Mouse (Mus musculus) adrenal gland, postnatal 10 days (tissue): ENCODE results near the gene Btrc. TPM values are rescaled to one million over a fixed set of nuclear protein-coding genes. Genes with fewer than 3 reads are reported as not detected.
"Not testable (repeated sequence)": the region's sequence is repeated elsewhere in the genome, so short reads cannot be mapped to it uniquely, and the experiment has no call there.

ENCODE experiments used
- DNase-seq: peaks from one replicate; pipeline ENCODE4 v3.0.0; 2021; ENCODE audit warnings: mixed read lengths
- total RNA-seq, 2 experiments: library from RNA; stranded (reverse); gene quantifications; 2 replicates each; pipeline ENCODE4 v1.2.3; 2021

Gene Btrc
- total RNA-seq, 2 experiments from 2014 or later: 26.4 to 33.3 TPM

DNA sequence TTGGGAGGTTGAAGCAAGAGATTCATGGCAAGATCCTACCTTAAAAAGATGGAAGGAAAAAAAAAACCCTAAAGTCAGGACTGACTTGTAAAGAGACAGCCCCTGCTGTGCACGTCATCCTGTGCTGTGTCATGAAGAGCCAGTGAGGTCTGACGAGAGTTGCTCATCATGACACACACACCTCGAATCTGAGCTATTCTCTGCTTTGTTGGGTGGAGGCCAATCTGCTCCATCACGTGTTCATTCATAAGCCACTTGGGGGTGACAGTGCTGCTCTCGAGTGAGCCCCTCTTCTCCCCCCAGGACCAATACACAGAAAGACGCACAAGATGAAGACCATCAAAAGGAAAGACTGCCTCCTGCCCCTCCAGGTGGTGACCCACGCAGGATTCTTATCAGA, 170.1 kb downstream of the Btrc start:
- no peak for DNase-seq

DNA sequence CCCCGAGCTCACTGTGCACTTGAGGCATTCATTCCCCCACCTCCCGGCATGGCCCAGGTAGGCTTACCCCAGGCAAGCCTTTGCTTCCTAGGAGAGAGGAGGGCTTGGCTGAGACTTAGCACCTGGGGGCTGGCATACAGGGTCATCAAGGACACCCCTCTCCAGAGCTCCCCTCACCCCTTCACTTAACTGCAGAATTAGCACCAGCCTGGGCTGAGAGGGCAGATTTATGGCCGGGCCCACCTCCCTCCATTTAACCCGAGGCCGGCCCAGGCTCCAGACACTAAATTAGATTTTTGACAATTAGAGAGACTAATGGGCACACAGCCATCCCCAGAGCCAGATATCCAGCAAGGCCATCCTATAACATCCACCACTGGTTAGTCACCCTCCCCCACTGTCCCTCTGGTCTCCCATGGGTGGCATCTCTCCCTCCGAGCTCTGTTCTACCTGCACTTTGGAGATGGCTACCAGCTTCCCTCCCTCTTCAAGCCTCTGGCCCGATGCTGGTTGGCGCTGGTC, 171.7 kb downstream of the Btrc start:
- DNase-seq: peak; percentile 34

DNA sequence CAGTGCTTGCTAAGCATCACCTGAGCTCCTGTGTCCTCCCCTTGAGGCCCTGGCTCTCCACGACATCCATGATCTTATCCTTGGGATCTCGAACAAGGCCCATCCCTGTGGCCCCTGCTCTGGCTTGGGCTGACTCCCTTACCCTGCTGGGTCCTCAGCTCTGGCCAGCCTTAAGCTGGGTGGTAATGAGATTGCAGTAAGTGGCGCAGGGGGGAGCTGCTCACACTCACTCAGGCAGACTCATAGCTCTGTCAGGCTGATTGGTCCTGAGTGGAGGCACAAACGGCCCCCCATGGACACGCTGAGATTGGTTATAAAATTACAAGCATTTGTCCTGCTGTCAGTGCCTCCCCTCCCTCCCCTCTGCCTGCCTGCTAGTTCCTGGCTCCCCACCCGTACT, 172.4 kb downstream of the Btrc start:
- DNase-seq: no peak

DNA sequence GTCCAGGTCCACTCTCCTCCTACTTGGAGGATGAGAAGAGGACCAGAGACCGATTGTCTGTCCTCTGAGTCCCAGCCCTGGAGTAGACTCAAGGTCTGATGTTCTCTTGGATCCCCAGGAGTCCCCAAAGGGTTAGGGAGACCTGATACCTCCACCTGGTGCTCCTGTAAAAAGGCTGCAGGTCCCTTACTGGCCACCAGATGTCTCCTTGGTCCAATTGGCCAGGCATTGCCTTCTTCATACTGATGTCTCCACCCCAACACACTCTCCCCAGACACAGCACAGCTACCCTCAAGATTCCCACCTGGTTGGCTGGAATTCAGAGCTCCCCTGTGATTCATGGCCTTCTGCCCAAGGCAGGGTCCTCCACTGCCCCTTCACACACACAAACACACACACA, 174.0 kb downstream of the Btrc start:
- DNase-seq: peak; percentile 71

DNA sequence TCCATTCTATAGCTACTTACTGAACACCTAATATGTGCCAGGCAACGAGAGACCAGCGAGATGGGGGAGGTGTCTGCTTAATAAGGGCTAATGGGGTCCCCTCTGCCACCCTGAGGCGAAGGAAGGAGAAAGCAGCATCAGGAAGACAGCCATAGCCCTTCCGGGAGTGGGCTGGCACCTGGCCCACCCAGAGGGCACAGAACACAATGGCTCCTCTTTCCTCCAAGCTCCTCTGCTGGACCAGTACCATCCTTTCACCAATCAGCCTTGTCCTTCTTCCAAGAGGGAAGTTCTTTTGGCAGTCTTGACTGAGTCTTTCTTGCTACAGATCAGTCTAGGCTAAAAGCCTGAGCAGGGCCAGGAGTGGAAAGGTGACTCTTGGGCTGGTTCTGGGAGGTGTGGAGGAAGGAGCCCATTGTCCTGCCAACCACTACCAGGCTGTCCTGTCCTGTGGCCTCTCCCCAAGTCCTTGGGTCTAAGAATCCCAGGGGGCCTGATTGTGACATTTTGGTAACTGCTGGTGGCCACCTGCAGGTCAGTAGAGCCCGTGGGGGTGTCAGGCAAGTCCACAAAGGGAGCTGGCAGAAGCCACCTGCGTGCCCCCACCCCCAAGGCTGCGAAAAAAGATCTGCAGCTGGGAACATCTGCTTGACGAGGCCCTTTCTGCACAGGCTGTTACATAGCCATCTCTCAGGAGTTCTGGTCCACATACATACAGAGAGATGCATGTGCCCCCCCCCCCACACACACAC, 177.3 kb downstream of the Btrc start:
- DNase-seq: peak; percentile 29

DNA sequence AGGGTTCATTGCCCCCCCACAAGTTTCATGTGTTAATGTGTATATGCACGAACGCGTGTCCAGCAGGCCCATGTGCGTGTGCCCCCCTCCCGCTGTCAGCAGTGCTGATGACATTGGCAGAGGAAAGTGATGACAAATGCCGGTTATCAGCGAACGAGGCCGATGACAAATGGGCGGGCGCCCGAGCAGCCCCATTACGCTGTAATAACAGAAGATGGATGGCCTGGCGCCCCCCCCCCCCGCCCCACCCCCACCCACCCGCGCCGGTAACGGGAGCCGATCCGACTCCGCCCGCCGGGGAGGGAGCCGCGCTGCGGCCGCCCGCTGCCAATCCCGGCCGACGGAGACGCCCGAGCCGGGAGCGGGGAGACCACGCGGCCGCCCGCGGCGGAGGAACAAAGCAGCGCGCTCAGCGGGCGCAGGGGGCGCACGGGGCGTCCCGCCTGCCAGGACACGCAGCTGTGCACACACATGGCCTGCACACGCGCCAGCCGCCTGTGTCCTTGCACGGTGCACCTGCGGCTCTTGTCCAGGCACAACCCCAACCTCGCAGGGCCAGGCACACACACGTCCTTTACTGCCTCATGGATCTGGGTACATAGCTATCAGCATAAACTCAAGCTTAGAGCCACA, 178.0 kb downstream of the Btrc start:
- peak; percentile 61 for DNase-seq

DNA sequence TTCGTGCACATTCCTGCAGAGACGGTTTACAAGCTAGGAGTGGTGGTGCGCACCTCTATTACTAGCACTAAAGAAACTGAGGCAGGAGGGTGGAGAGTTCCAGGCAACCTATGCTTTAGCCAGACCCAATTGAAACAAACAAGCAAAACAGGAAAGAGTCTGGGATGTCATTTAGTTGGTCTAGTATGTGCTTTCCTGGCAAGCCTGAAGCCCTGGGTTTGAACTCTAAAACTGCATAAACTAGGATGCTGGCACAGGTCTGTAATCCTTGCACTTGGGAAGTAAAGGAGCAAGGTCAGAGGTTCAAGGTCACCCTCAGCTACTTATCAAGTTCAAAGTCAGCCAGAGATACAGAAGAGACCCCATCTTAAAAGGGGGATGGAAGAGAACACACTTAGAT, 178.5 kb downstream of the Btrc start:
- no peak for DNase-seq

DNA sequence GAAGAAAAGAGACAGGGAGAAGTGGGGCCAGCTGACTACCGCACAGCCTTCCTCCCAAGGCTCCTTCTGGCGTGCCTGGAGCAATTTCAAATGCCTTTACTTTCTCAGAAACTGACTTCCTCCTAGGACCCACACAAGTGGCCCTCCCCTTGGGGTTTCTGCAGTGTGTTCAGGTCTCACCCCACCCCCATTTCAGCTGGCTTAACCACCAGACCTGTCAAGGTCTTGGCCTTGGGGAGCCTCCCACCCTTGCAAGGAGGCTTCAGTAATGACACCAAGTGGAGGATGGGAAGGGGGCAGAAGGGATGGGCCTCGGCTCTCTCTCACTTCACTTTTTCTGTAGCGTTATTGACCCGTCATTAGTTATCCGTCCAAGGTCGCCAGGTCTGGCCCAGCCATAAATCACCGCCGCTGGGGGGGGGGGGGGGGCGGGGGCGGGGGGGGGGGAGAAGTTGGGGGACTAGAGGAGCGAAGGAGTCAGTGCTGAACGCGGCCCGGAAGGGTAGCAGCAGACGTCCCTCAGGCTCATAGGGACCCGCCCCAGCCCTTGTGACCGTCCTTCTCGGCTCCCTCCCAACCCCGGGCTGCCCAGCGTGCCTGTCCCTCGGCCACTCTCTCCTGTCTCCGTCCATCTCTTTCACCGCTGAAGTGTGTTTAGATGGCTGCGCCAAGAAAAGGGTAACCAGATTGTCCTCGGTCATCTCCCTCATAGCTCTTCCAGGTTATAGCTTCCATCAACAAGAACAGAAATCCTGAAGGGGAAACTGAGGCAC, 180.8 kb downstream of the Btrc start:
- peak; percentile 59 for DNase-seq

DNA sequence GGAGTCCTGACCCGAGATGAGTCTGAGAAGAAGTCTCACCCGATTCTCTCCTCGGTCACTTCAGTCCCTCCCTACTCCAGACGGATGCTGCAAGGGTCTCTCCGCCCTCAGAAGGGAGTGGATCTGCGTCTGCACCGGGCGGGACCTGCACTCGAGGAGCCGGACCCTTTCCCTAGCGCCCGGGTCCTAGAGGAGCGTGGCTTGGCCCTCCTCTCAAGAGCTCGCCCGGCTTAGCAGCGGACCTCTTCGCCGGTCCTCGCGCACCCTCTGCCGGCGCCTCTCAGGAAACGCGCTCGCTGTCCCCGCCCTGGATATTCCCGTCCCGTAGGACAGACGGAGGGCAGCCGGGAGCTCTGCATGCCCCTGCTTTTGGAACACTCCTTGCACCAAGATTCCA, 181.4 kb downstream of the Btrc start:
- DNase-seq: peak; percentile 90

DNA sequence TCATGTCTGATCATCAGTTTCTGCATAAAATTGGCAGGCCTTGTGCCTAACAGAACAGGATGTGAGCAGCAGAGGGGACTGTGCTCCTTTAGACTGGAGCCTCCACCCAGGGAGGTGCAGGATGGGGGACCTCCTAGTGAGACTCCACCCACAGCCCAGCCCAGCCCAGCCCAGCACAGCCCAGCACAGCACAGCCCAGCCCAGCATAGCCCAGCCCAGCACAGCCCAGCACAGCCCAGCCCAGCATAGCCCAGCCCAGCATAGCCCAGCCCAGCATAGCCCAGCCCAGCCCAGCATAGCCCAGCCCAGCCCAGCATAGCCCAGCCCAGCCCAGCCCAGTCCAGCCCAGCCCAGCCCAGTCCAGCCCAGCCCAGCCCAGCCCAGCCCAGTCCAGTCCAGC, 184.7 kb downstream of the Btrc start:
- DNase-seq: not testable (repeated sequence)

DNA sequence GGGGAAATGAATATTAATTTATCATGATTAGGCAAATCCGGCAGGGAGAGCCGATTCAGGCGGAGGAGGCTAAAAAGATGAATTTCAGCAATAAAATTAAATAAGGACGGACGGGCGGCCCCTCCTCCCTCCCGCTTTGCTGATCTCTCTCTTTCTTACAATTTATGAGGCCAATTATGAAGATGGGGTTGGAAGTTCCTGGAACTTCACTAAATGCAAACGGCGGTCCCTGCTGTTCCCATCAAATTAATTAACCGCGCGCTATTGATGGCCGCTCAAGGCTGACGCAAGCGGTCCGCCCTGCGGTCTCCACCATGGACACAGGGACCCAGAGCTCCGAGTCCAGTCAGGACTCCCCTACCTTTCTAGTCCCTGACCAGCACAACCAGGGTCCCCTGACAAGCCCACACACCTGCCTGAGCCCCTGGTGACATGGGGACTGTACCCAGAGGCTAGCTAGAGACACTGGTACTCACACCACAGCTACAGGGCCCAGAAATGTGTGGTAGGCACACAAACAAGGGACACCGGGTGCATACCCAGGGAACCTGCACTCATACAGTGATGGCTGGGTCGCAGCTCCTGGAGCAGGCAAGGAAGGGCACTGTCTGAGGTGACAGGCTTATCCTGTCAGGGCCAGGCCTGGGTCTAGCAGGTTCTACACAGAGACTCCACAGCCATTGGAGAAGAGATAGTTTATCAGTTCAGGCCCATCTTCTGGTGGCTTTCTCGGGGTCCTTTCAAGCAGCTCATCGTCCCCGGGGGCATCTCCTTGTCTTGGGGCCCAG, 185.8 kb downstream of the Btrc start:
- DNase-seq: no peak

DNA sequence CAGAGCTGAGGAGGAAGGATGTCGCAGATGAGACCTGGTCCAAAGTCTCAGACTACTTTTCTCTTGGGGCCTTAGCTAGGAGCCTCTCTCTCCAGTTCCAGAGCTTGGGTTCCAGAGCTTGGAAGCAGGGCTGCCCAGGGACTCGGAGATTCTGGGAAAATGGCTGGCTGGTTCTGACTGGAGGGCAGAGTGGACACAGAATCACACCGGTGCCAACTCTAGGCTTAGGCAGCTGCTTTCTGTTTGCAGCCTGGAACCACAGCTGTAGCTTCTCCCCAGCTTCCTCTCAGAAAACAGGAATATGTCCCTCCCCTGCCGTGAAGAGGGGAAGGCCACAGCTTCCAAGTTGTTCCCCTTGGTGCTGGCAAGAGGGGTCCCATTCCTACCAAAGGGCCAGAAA, 186.4 kb downstream of the Btrc start:
- DNase-seq: no peak

DNA sequence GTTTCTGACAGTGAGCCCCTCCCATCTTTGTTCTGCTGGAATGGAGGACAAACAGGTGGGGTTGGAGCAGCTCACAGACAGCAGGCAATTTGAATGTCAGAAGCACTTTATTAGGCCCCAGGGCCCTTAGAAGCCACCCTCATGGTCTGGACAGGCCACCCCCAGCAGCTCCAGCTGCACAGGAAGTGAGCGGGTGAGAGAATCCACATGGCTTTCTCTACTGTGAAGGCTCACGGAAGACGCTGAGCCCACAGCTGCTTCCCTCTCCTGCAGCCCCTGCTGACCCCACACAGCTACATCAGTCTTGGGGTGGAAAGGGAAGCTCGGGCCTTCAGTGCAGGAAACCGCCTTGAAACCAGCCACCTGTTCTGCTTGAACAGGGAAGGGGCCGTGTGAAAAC, 188.7 kb downstream of the Btrc start:
- DNase-seq: no peak

DNA sequence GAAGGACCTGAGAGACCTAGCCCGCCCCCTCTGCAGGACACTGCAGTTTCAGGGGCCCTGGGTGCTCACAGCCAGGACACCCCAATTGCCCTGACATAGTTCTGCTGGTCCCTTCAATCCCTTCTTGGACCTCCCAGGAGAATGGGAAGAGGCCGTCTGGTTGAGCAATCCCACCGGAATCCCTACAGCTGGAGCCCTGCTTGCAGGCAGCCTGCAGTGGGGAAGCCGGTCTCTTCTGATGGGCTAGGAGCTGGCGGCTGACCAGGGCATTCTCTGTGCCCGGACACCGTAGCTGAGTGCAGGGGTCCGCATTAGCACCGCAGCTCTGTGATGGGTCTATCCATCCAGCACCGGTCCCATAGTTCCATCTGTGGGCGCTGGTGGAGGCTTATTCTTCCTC, 190.6 kb downstream of the Btrc start:
- no peak for DNase-seq

DNA sequence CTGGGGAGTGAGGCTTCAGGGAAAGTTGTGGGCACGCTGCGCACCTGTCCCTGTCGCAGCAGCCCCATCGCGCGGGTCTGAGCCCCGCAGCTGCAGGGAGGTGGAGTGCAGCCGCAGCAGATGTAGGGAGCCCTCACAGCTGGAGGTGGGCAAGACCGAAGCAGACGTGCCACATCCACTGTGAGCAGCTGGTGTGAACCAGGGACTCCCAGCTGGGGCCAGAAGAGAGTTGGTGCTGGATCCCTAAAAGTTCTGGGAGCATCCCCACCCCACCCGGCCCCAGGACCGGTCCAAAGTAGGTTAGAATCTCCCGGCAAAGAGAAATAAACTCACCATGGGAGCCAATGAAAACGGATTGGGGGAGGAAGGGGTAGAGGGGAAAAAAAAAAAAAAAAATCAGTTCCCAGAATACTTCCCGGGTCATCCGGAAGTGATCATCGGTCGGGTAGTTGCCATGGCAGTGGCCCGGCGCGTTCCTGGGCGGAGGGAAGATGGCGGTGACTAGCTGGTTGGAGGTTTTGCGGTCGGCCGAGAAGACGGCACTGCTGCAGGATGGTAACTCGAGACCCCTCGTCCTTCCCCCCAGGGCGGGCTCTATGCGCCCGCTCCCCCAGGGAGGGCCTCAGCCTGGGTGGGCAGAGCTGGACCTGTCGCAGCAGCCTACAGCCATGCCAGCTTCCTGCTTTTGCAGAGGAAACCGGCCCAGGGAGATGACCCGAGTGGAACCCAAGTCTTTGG, 196.8 kb downstream of the Btrc start, which contains the start of the genes Poll and Gm17018:
TSS of gene Poll (minus strand) at position 379 of the 738 bp plus-strand sequence.
TSS of gene Gm17018 (plus strand) at position 463 of the 738 bp plus-strand sequence.
- DNase-seq: peak; percentile 91

DNA sequence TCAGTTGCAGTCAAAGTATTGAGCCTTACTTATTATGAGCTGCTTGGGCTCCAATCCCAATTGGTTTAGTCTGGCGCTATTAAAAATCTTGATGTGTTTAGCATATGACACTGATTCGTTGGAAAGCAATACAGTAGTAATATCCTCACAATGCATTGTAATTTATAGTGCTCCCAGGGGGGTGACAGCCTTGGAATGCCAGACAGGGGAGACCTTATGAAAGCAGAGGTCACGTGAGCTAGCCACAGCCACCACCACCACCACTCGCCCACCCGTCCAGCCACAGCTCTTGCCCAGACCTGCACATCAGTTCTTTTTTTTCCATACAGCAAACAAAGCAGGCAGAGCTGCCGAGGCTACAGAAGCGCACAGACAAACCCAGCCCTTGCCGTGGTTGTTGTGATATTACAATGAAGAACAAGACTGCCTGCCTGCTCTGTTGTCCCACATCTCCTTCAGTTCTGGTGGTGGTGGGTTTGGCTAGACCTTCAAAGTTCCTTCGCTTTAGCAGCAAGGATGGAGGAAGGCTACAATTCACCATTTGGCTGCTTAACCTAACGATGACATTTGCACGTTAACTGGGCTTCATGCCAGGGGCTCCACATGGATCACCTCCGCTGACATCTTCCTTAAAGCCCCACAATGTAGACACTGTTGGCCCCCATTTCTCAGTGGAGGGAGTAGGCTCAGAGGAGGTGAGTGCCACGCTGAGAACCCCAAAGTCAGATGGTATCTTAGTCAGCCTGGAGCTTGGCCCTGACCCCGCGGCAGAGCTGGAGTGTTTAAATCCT, 202.6 kb downstream of the Btrc start:
- no peak for DNase-seq

DNA sequence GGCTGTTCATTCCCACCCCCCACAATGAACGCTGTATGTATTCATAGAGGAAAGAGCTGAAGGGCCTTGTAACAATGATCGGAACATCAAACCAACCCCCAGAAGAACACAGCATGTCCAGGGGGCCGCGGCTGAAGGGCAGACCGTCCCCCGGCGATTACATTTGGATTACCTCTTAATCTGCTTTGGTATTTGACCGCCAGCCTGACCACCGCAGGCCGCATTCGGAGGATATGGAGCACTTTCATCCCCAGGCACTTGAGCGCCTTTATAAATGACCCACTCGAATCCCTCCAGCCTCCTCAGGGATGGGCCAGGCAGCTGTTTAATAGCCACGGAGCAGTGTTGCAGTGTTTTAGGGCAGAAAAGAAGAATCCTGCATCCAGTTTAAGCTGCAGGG, 203.8 kb downstream of the Btrc start:
- DNase-seq: no peak

DNA sequence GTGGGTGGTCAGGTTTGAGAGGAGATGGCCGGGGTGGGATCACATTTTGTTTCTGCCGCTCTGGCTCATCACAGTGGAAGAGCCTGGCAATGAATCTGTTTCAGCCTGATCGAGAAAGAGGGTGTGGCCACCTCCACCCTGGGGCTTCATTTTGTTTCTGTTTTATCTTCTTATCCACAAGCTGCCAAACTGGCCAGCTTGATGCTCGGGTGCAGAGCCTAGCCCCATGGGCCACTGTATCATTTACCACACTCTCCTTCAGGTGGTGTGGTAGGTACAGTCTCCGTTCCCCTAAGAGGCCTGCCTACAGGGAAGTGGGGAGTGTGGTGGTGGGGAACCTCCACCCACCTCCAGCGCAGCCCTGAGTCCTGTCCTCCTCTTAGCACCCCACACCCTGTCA, 209.5 kb downstream of the Btrc start:
- no peak for DNase-seq

DNA sequence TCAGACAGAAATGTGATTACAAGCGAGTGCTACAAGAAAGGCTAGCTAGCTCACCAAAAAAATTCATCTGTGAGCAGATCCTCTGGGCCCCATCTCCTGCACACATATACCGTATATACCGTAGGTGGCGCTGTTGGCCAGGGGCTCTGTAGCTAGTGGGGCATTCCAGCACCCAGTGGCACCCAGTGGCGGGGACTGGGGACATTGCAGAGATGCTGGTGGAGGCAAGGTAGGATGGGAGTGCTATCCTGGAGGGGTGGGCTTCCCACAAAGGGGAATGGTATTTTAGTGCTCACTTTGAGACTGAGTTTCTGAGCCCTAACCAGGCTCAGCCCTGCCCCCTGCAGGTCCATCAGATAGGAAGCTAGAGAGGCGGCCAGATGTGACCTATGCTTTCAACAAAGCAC, 210.3 kb downstream of the Btrc start:
- peak; percentile 84 for DNase-seq

DNA sequence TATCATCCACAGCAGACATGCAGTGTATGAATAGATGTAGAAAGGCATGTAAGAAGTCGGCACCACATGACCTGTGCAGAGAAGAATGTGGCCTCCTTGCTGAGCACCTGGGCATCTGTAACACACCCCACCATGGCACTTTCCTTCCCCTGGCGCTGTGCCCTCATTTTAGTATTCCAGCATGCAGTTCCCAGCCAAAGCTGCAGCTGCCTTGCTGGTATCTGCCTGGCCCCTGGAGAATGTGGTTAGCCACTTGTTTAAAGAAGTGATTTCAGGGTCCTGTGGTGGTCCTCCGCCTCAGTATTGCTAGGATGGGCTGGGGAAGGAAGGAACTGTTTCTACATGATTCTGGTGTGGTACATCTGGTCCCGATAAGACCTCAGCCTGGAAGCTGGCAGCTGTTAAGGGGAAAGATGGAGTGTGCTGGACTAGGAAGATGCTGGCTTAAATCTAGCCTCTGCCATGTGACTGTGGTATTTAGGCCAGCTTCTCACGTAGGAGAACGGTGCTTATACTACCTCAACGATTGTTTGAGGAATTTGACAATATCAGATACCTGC, 210.9 kb downstream of the Btrc start:
- no peak for DNase-seq
